Mouse (Mus musculus) lung, adult 18-20 months (tissue): ENCODE measurements around the gene Nupl2.

Experiments
- DNase-seq, 2 experiments: peaks; one replicate each; pipeline ENCODE4 v3.0.0; 2022; ENCODE audit warnings: mixed read lengths in 2 of 2

Gene Nupl2

DNA sequence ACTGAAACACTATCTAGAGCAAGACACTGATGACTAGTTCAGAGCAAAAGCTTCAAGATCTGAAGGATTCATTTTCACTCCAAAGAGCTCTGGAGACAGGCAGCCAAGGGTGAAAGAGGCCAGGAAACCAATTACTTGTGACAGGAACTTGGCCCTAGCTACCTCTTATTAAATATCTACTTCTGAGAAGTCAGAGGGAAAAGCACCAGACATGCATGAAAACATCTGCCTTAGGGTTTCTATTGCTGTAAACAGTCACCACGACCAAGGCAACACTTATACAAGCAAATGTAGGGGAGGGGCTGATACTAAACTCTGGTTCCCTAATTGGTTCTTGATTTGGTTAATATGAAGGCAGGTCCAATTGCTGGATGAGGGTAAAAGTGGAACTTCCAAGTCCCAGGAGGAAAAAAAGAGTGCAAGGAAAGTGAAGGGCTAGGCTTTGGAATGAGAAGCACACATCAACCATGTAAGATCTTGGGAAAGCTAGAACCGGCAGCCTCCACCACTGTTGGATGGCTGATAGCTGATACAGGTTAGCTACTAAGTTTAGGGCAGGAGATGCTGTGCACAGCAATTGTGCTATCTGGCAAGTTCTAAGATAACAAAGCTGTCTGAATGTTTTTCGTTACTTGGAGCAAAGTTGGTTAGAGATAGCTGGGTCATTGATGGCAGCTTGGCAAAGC lies 49.2 kb downstream of the Nupl2 start:
- no peak for DNase-seq

DNA sequence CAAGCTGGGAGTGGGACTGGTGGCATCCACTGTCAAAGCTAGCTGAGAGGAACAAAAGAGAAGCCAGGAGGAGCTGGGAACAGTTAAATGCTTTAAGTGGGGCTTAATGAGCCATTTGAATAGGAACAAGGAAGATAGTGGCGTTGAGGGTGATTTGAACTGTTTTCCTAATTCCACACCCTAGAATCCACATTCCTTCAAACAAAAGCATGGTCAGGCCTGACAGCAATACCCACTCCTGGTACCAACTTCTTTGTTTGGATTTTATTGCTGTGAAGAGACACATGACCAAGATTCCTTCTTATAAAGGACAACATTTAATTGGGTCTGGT lies 49.8 kb downstream of the Nupl2 start:
- no peak for DNase-seq

DNA sequence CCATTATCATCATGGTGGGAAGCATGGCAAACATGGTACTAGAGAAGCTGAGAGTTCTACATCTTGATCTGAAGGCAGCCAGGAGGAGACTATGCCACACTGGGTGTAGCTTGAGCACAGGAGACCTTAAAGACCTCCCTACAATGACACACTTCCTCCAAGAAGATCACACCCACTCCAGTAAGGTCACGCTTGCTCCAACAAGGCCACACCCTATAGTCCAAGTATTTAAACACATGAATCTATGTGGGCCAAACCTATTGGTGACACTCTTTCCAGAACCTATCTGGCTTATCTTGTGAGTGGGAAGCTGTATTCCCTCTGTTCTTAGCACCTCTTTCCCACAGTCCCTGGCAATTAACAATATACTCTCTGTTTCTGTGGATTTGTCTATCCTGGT lies 50.1 kb downstream of the Nupl2 start:
- DNase-seq = no peak
